Mouse (Mus musculus) heart, embryonic 15.5 days (tissue): ENCODE measurements around the gene Ddx43. TPM values are rescaled to one million over a fixed set of nuclear protein-coding genes. Genes with fewer than 3 reads are reported as not detected.
"Not testable (repeated sequence)": the region's sequence is repeated elsewhere in the genome, so short reads cannot be mapped to it uniquely, and the experiment has no call there.

Experiments
- ATAC-seq: fragments of 200-750 bp; cut with Nextera tagmentation; replicated peaks from 2 replicates; pipeline ENCODE4 v1.8.0; 2017; ENCODE audit warnings: low read depth, moderate TSS enrichment; ENCODE audit not compliant: insufficient number of reproducible peaks, insufficient read depth, low FRiP score
- H3K27ac ChIP-seq: fragments of 300-500 bp; sonication (generic); 2 replicates; pipeline ENCODE4 v1.5.1; 2015; ENCODE audit warnings: mild to moderate bottlenecking, inconsistent platforms
- H3K27me3 ChIP-seq: fragments of 300-500 bp; sonication (generic); 2 replicates; pipeline ENCODE4 v1.6.1; 2015; ENCODE audit warnings: inconsistent platforms
- H3K36me3 ChIP-seq: fragments of 300-500 bp; sonication (generic); 2 replicates; pipeline ENCODE4 v1.6.1; 2015; ENCODE audit warnings: mild to moderate bottlenecking, inconsistent platforms
- H3K4me1 ChIP-seq: fragments of 300-500 bp; sonication (generic); replicated peaks from 2 replicates; pipeline ENCODE4 v1.6.1; 2015; ENCODE audit warnings: inconsistent platforms
- H3K4me2 ChIP-seq: fragments of 300-500 bp; sonication (generic); 2 replicates; pipeline ENCODE4 v1.6.1; 2015; ENCODE audit warnings: inconsistent platforms, mild to moderate bottlenecking, moderate library complexity
- H3K4me3 ChIP-seq: fragments of 300-500 bp; sonication (generic); 2 replicates; pipeline ENCODE4 v1.5.1; 2015; ENCODE audit warnings: mild to moderate bottlenecking, inconsistent platforms
- H3K9ac ChIP-seq: fragments of 300-500 bp; sonication (generic); 2 replicates; pipeline ENCODE4 v1.6.1; 2015; ENCODE audit warnings: mild to moderate bottlenecking, inconsistent platforms
- H3K9me3 ChIP-seq: fragments of 300-500 bp; sonication (generic); replicated peaks from 2 replicates; pipeline ENCODE4 v1.6.1; 2016; ENCODE audit warnings: inconsistent platforms
- WGBS: fragments of 180-500 bp; shearing (Covaris S2); methylation state at CpG from one replicate; pipeline ENCODE4 v1.1.7; 2015; ENCODE audit warnings: mixed read lengths; 5-methylcytosine and 5-hydroxymethylcytosine counted together
- polyA plus RNA-seq: library from polyadenylated mRNA; unstranded; fragments of >200 nt; fragmentation: Nextera tagmentation; extraction: Ambion mirVana; gene quantifications from 2 replicates; pipeline ENCODE4 v1.2.1, GENCODE M21; 2015

Gene Ddx43
- polyA plus RNA-seq, 1 experiment from 2014 or later = 0.09 TPM

DNA sequence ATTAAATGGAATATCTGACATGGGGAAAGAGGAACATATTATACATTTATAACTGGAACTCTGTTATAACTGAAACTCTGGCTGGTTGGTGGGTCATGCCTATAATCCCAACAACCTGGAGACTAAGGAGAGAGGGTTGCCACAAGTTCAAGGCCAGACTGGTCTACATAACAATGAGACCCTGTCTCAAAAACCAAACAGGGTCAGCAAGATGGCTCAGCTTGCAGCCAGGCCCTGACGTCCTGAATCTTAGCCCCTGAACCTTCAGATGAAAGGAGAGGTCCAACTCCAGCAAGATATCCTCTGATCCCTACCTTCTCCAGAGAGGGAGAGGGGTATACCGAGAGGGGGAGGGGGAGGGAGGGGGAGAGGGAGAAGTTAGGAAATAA lies 35.1 kb upstream of the Ddx43 start:
- no peaks in the 10 kb centered on the region for H3K27me3 ChIP-seq
- 47% methylated on average over 2 of the region's 2 CpGs for WGBS
- H3K9ac ChIP-seq = no peak overlapping the region
- H3K4me1 ChIP-seq = no peaks in the 10 kb centered on the region
- no peaks in the 10 kb centered on the region for H3K36me3 ChIP-seq
- H3K27ac ChIP-seq = no peak overlapping the region
- no peak for ATAC-seq
- H3K4me2 ChIP-seq = no peak overlapping the region
- no peaks in the 10 kb centered on the region for H3K9me3 ChIP-seq
- no peak overlapping the region for H3K4me3 ChIP-seq

DNA sequence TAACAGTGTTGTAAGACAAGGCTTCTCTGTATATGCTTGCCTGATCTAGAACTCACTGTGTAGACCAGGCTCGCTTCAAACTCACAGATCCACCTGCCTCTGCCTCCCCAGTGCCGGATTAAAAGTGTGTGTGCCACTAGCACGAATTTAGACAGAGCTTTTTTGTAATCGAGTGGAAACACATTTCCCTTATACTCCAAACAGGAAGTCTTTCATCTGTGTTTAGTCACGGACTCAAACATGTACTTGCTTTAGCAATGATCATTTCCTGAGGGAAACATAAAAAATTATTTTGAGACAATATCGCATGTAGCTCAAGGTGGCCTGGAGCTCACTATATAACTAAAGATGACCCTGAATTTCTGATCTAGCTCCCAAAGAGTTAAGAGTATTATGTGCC lies 32.2 kb upstream of the Ddx43 start:
- 65% methylated on average over 6 of the region's 6 CpGs for WGBS
- no peaks in the 10 kb centered on the region for H3K27me3 ChIP-seq

DNA sequence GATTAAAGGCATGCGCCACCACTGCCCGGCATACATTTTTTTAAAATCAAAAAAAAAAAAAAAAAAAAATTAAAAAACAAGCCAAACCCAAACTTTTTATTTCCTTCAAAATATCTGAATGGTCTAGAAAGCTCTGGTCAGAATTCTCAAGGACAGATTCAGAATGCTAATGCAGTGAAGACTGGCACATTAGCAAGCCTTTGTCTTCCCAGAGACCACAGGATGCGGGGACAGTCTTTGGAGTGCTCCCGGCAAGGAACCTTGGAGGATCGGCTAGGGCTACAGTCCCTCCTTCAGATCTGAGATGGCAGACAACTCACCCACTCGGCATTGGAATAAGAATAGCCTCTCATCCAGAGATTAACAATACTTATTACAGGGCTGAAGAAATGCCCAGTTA lies 30.9 kb upstream of the Ddx43 start:
- H3K4me2 ChIP-seq = no peak overlapping the region
- no peak overlapping the region for H3K9ac ChIP-seq
- no peaks in the 10 kb centered on the region for H3K9me3 ChIP-seq
- no peaks in the 10 kb centered on the region for H3K36me3 ChIP-seq
- no peak overlapping the region for H3K4me3 ChIP-seq
- H3K4me1 ChIP-seq = no peaks in the 10 kb centered on the region
- 90% methylated on average over 6 of the region's 6 CpGs for WGBS
- H3K27me3 ChIP-seq = no peaks in the 10 kb centered on the region
- ATAC-seq = no peak
- H3K27ac ChIP-seq = no peak overlapping the region

More for the DNA sequence above, 32.2 kb upstream of the Ddx43 start:
- Histone ChIP-seq H3K9ac (no peak overlapping the region), H3K4me2 (no peak overlapping the region), H3K4me3 (no peak overlapping the region), H3K27ac (no peak overlapping the region), H3K4me1 (no peaks in the 10 kb centered on the region), H3K9me3 (no peaks in the 10 kb centered on the region), H3K36me3 (no peaks in the 10 kb centered on the region)
- no peak for ATAC-seq

DNA sequence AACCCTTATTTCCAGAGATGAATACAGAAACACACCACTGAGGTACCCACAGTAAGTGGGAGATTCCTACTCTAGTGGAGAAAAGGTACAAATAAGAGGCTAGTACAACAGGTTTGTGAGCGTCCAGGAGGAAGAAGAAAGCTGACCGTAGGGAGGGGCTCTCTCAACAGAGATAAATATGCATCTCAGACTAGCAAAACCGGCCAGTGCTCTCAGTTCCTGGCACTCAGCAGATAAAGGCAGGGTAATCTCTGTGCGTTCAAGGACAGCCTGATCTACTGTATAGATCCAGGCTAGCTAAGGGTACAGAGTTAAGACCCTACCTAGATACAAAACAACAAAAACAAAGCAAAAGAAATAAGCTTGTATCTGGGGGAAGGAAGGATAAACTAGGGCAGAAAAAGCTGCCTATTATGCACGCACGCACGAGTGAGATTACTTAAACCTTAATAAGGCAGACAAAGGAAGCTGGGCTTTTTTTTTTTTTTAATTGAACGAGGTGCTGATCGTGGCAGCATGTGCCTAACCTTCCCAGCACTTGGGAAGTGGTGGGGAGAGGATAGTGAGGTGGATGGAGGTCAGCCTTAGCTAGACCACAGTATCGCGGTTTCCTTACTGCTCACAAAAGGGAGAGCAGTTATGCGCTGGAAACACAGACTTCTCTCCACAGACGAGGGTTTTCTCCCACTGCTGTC lies 29.6 kb upstream of the Ddx43 start:
- Histone ChIP-seq H3K27me3 (no peaks in the 10 kb centered on the region), H3K4me3 (no peak overlapping the region), H3K36me3 (no peaks in the 10 kb centered on the region), H3K27ac (no peak overlapping the region), H3K9me3 (no peaks in the 10 kb centered on the region), H3K4me2 (no peak overlapping the region), H3K4me1 (no peaks in the 10 kb centered on the region), H3K9ac (no peak overlapping the region)
- ATAC-seq = no peak
- WGBS = 60% methylated on average over 13 of the region's 13 CpGs

DNA sequence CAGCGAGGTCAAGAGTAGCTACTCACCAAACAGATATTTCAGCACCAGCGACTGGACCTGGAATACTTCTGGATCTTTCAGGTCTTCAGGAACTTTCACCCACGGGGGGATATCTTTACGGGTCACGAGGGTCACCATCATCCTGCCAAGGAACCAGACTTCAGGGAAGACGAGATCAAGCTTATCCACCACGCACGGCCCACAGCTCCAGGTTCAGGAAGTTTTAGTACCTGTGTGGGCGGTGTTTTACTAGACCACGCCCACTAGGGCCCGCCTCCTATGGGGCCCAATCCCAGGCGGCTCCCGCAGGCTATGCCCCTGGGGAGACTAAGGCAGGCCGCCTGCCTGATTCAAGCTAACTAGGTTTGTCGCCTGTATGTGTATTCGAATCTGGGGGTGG lies 27.6 kb upstream of the Ddx43 start, which contains the start of gene Dppa5a:
TSS of gene Dppa5a (minus strand) at position 219 of the 400 bp plus-strand sequence.
- not testable (repeated sequence) for H3K27ac ChIP-seq, H3K4me3 ChIP-seq, H3K27me3 ChIP-seq, H3K9me3 ChIP-seq, H3K36me3 ChIP-seq, H3K4me2 ChIP-seq, H3K9ac ChIP-seq, H3K4me1 ChIP-seq, ATAC-seq
- WGBS = 85% methylated on average over 16 of the region's 16 CpGs

DNA sequence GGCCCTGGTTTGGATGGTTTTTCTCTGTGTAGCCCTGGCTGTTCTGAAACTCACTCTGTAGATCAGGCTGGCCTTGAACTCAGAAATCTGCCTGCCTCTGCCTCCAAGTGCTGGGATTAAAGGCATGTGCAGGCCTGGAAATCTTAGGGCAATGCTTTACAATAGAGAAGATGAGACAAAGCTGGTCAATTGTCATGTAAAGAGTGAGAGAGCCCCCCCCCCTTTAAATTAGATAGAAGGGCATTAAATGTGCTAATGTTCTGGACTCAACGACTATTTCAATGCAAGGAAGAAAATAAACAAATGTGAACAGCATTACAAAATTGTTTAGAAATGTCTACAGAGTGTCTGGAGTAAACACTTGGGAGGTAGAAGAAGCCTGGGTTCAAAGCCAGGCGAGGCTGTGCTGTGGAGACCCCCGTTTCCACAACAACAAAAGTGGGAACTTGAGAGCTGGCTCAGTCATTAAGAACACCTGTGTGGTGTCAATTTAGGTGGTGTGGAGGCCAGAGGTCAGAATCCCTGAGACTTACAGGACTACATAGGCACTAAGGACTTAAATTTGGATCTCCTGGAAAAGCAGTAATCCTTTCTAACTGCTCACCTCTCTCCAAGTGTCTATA lies 26.8 kb upstream of the Ddx43 start:
- no peaks in the 10 kb centered on the region for H3K36me3 ChIP-seq
- 67% methylated on average over 3 of the region's 3 CpGs for WGBS
- H3K4me2 ChIP-seq = no peak overlapping the region
- H3K4me3 ChIP-seq = no peak overlapping the region
- no peak for ATAC-seq
- H3K27me3 ChIP-seq = no peaks in the 10 kb centered on the region
- no peak overlapping the region for H3K9ac ChIP-seq
- no peak overlapping the region for H3K27ac ChIP-seq
- peaks cover 5% of the 10 kb centered on the region; the same call in 1 of the 2 replicates for H3K4me1 ChIP-seq
- H3K9me3 ChIP-seq = no peaks in the 10 kb centered on the region

DNA sequence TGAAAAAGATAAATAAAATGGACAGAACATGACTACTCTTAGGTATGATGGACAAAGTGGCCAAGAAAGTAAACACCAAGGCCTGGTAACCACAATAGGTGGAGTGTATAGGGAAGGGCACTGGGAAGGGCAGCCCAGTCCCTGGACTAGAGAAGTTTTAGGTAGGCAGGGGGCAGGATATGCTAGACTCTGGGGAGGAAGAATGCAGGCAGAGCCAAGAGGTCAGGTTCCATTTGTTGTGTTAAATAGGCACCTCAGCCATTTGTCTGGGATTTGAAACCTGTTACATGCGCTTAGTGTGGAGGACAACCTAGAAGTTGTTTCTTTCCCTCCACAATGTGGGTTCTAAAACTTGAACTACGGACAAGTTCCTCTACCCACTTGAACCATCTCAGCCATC lies 26.2 kb upstream of the Ddx43 start:
- no peaks in the 10 kb centered on the region for H3K36me3 ChIP-seq
- no peaks in the 10 kb centered on the region for H3K27me3 ChIP-seq
- no peak overlapping the region for H3K27ac ChIP-seq
- peaks cover 5% of the 10 kb centered on the region; the same call in 1 of the 2 replicates for H3K4me1 ChIP-seq
- ATAC-seq = no peak
- H3K9ac ChIP-seq = no peak overlapping the region
- H3K9me3 ChIP-seq = no peaks in the 10 kb centered on the region
- 89% methylated on average over 2 of the region's 2 CpGs for WGBS
- H3K4me3 ChIP-seq = no peak overlapping the region
- no peak overlapping the region for H3K4me2 ChIP-seq

DNA sequence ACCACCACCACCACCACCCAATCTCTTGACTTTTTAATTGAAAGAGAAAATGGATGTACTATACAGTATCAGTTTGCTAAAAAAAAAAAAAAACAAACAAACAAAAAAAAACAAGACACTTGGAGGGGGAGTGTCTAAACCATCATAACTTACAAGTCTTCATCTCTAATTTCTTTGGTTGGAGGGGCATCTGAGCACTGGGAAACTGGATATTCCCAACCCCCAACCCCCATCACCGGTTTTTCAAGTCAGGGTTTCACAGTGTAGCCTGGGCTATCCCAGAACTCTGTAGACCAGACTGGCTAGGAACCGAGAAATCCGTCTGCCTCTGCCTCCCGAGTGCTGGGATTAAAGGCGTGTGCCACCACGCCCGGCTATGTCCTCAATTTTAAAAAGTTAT lies 25.8 kb upstream of the Ddx43 start:
- H3K27ac ChIP-seq = no peak overlapping the region
- 80% methylated on average over 7 of the region's 7 CpGs for WGBS
- H3K4me2 ChIP-seq = no peak overlapping the region
- no peaks in the 10 kb centered on the region for H3K9me3 ChIP-seq
- H3K4me3 ChIP-seq = no peak overlapping the region
- H3K4me1 ChIP-seq = peaks cover 5% of the 10 kb centered on the region; the same call in 1 of the 2 replicates
- H3K36me3 ChIP-seq = no peaks in the 10 kb centered on the region
- no peak for ATAC-seq
- H3K27me3 ChIP-seq = no peaks in the 10 kb centered on the region
- H3K9ac ChIP-seq = no peak overlapping the region

DNA sequence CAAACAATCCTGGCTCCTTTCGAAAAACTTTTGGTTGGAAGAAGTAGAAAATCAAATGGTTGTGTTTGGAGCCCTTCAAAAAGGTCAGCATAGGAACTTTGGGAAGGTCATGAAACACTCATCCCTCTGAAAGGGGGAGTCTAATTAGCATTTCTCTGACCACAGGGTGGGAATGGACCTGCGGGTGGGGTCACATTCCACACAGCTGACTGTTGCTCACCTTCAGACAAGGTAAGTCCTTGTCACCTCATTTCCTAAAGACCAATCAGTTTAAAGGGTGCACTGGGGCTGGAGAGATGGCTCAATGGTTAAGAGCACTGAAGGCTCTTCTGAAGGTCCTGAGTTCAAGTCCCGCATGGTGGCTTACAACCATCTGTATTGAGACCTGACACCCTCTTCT lies 24.1 kb upstream of the Ddx43 start:
- Histone ChIP-seq H3K27me3 (no peaks in the 10 kb centered on the region), H3K4me3 (no peak overlapping the region), H3K4me2 (no peak overlapping the region), H3K27ac (no peak overlapping the region), H3K9ac (no peak overlapping the region), H3K36me3 (no peaks in the 10 kb centered on the region), H3K4me1 (peaks cover 5% of the 10 kb centered on the region; the same call in 1 of the 2 replicates), H3K9me3 (no peaks in the 10 kb centered on the region)
- WGBS = 93% methylated on average over 3 of the region's 3 CpGs
- no peak for ATAC-seq

DNA sequence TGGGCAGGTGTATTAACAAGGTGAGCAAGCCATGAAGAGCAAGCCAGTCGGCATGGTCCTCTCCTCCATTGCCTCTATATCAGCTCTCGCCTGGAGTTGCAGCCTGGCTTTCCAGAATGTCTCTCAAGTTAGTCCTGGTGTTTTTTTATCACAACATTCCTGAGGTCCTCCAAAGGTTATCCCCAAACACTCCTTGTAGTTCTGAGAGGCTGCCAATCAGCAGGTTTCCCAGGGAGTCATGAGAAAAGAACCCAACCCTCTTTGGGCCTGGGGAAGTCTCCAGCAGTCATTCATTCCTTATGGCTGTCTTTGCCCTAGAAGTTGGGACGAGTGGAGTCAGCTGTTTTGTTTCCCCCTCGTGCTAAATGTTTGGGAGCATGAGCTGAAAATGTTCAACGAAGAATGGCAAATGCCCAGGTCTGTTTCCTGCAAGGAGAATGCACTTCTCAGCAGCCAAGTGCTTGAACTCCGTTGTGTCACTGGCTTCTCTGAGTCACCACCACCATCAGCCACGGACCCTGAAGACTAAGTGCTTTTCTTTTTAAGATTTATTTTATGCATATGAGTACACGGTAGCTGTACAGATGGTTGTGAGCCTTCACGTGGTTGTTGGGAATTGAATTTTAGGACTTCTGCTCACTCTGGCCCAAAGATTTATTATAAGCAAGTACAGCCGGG lies 22.6 kb upstream of the Ddx43 start:
- WGBS = 51% methylated on average over 10 of the region's 10 CpGs
- Histone ChIP-seq H3K27me3 (0 out of 2 replicates have a peak, but pooled peaks cover 4% of the 10 kb centered on the region), H3K4me2 (no peak overlapping the region), H3K4me3 (no peak overlapping the region), H3K27ac (no peak overlapping the region), H3K9me3 (no peaks in the 10 kb centered on the region), H3K9ac (no peak overlapping the region), H3K4me1 (peaks cover 6% of the 10 kb centered on the region), H3K36me3 (no peaks in the 10 kb centered on the region)
- ATAC-seq = no peak

DNA sequence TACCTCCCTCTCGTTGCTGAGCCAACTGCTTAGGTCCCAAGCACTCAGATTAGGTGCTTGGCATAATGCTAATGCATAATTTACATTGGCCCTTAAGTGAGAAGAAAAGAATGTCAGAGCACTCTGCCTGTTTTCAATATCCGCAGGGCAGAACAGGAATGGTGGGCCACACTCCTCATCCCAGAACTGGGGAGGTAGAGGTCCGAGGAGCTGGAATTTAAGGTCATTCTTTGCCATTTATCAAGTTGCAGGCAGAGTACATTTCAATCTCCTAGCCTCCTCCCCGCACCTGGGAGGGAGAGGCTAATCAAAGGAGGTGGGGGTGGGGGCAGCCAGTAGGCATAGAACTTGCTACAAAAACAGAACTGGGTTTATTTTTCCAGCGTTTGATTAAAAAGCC lies 21.2 kb upstream of the Ddx43 start:
- WGBS = 44% methylated on average over 5 of the region's 5 CpGs
- Histone ChIP-seq H3K4me2 (no peak overlapping the region), H3K27me3 (0 out of 2 replicates have a peak, but pooled peaks cover 8% of the 10 kb centered on the region), H3K4me1 (peaks cover 13% of the 10 kb centered on the region), H3K9ac (no peak overlapping the region), H3K36me3 (no peaks in the 10 kb centered on the region), H3K27ac (no peak overlapping the region), H3K9me3 (no peaks in the 10 kb centered on the region), H3K4me3 (no peak overlapping the region)
- no peak for ATAC-seq
